Mouse (Mus musculus): ENCODE measurements around the gene Ephx4.
A peak's percentile ranks its signal among the peaks of the same experiment; 100 is the strongest.

Ephx4 gene

DNA sequence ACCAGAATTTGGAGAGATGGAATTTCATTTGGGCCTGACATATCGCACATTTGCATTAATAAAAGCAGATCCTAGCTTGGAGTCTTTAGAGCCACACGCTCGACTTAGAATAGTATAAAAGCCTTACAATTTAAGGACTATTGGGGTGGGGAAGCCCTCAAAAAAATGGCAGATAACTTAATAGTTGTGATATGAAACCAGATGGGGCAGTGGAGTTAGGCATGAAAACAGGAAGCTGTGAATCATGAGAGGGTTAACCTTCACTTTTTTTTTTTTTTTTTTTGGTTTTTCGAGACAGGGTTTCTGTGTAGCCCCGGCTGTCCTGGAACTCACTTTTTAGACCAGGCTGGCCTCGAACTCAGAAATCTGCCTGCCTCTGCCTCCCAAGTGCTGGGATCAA lies 33.6 kb downstream of the Ephx4 start:
- DNase-seq = no peak

DNA sequence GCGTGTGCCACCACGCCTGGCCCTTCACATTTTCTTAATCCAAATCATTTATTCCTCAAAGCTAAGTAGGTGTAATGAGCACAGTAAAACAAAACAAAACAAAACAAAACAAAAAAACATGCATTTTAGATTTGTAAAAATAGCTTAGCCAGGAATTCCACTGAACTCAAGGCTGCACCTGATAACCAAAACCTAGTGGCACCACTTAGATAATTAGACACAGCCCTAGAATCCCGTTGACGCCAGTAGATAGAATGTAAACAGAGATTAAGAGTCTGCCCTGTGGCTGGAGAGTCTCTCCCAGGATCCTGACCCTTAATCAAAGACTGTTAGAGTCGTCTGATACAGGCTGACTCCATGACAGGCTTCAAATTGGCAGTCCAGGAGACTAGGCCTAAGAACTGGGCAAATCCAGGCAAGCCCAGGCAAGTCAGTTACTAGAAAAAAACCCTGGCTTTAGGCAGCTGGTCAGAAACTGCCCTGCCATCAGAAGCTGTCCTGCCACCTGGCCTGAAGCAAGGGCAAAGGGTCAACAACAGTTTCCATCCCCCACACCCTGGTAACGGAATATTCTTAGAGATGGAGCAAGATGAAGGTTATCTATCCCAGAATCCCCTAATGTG lies 34.2 kb downstream of the Ephx4 start:
- DNase-seq = no peak

DNA sequence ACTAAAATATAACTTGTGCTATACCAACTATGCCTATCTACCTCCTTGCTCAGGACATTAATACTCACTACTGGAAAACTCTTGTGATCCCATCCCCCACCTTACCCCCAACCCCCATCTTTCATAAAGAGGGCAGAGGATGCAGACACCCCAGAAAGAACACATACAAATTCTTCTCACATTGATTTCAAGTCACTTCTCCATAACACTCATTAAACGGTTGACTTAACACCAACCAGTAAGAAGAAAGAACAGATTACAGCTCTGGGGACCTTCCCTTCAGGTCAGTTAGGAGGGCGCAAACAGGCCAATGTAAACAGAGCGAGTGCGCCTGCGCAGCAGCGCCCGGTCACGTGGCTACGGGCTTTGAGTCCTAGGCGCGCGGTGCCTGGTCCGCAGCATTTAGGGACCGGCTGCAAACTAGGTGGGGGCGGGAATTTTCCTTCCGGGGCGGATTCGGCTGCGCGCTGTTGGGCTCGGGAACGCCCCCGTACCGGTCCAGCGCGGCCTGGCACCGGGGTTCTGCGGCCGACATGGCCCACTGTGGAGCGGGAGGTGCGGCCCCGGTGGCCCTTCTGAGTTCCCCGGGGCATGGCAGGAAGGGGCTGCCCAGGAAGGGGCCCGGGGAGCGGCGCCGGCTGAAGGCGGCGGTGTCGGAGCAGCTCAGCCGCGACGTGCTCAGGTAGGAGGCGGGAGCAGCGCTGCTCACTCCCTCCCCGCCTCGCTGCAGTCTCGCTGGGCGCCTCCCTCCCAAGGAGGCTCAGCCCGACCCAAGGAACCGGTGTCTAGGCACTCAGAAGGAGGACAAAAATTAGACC lies 35.1 kb downstream of the Ephx4 start, which contains the start of gene Btbd8:
Gene Btbd8, plus strand, starts transcription at position 534 of the 818 bp plus-strand sequence.
- DNase-seq = peak; percentile 97

- DNase-seq = no peak
Observed at GRCm38 (mm10) chr5:107438353-107438752, 35.8 kb downstream of the Ephx4 start.

DNA sequence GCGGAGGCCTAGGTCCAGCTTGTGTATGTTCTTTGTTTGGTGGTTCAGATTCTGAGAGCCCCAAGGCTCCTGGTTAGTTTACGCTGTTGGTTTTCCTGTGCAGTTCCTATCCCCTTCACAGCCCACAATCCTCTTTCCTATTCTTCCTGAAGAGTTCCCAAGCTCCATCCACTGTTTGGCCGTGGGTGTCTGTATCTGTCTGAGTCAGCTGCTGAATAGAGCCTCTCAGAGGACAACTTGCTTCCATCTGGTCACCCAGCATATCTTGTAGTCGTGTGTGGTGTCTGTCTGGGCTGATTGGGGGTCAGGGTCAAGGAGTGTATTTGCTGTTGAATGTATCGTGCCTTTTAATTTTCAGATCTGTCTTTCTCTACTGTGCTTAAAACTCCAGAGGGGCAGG lies 39.3 kb downstream of the Ephx4 start:
- DNase-seq = no peak

- DNase-seq = no peak
Observed at GRCm38 (mm10) chr5:107444251-107444650, 41.7 kb downstream of the Ephx4 start.

- no peak for DNase-seq
Observed at GRCm38 (mm10) chr5:107447977-107448376, 45.4 kb downstream of the Ephx4 start.

DNA sequence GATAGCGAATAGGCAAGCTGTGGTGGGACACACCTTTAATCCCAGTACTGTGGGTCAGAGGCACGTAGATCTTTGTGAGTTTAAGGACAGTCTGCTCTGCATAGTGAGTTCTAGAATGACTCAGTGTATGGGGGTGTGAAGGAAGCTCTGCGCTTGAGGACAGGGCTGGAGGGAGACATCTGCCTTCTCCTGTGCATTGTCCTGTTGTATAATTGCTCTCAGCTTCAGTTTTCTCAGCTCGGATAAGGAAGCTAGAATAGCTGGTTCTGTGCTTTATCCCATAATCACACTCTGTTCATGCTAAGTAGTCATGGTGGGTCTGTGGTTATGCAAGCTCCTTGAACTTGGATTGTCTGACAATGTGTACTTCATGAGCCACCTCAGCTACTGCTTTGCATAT lies 46.2 kb downstream of the Ephx4 start:
- DNase-seq = no peak

- DNase-seq = no peak
Observed at GRCm38 (mm10) chr5:107449620-107450019, 47.1 kb downstream of the Ephx4 start.

- DNase-seq = no peak
Observed at GRCm38 (mm10) chr5:107450299-107450698, 47.8 kb downstream of the Ephx4 start.

GRCm38 (mm10) chr5:107462147-107463076 lies 59.9 kb downstream of the Ephx4 start:
- DNase-seq = no peak

DNA sequence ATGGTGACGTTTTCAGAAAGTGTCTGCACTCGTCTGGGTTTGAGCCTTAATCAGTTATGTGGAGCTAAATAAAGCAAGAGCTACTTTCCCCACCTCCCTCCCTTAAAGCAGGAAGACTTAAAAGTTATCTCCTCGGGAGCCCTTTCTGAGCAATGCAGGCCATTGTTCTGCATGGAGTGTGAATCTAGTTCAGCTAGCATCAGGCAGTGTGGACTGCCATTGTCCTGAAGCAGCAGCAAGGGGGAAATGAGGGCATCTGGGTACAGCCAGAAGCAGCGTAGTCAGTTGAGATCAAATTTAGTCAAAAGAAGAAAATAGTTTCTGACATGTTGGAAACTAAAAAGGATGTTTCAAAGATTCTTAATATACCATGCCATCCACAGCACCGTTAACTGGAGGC lies 64.0 kb downstream of the Ephx4 start:
- no peak for DNase-seq

GRCm38 (mm10) chr5:107467098-107467497 lies 64.6 kb downstream of the Ephx4 start:
- DNase-seq = no peak

GRCm38 (mm10) chr5:107470600-107471329 lies 68.2 kb downstream of the Ephx4 start:
- DNase-seq = no peak

All from right cerebral cortex, postnatal 4 days (tissue).